Mouse (Mus musculus): ENCODE results near the gene S100a9. TPM values are rescaled to one million over a fixed set of nuclear protein-coding genes. Genes with fewer than 3 reads are reported as not detected.

The S100a9 gene
- total RNA-seq, 2 experiments from 2014 or later = 0.86 TPM; not detected in 1

Other genes with a start within 250 kb of the S100a9 start
- 1 to 10 TPM; 4.6 to 6.1 TPM for gene Npr1, start 229.9 kb downstream of the S100a9 start, total RNA-seq (2021)
- gene Ilf2, start 219.6 kb downstream of the S100a9 start, total RNA-seq (2021) = 10 to 100 TPM; 83.0 to 83.8 TPM
- gene Snapin, start 204.7 kb downstream of the S100a9 start, total RNA-seq (2021) = 10 to 100 TPM; 49.8 to 50.8 TPM
- gene Chtop, start 186.2 kb downstream of the S100a9 start, total RNA-seq (2021) = 100 to 1,000 TPM; 145 to 152 TPM
- 10 to 100 TPM; 95.5 to 98.7 TPM for gene S100a1, start 181.3 kb downstream of the S100a9 start, total RNA-seq (2021)
- 10 to 100 TPM; 21.1 to 26.4 TPM for gene S100a13, start 181.3 kb downstream of the S100a9 start, total RNA-seq (2021)
- under 1 TPM; 0.53 to 0.67 TPM for gene S100a14, start 168.9 kb downstream of the S100a9 start, total RNA-seq (2021)
- gene S100a16, start 158.5 kb downstream of the S100a9 start, total RNA-seq (2021) = 10 to 100 TPM; 82.5 to 96.2 TPM
- gene S100a3, start 135.1 kb downstream of the S100a9 start, total RNA-seq (2021) = 1 to 10 TPM; 1.1 to 1.4 TPM
- gene S100a2, start 105.5 kb downstream of the S100a9 start, total RNA-seq (2021) = not detected
- not detected for gene Gm42674, start 93.8 kb downstream of the S100a9 start, total RNA-seq (2021)
- gene S100a4, start 92.0 kb downstream of the S100a9 start, total RNA-seq (2021) = 1 to 10 TPM; 2.7 to 3.8 TPM
- gene S100a5, start 87.2 kb downstream of the S100a9 start, total RNA-seq (2021) = not detected
- gene S100a6, start 82.8 kb downstream of the S100a9 start, total RNA-seq (2021) = 10 to 100 TPM; 18.8 to 23.5 TPM
- gene S100a7a, start 41.7 kb downstream of the S100a9 start, total RNA-seq (2021) = under 1 TPM; 0.61 to 0.62 TPM
- under 1 TPM in 1 of 2 experiments, not detected in 1; 0.91 TPM for gene S100a8, start 26.7 kb downstream of the S100a9 start, total RNA-seq (2021)
- not detected for gene Pglyrp4, start 31.2 kb upstream of the S100a9 start, total RNA-seq (2021)
- gene Gm5849, start 82.2 kb upstream of the S100a9 start, total RNA-seq (2021) = not detected

All from layer of hippocampus, postnatal 36 days (tissue).